Mouse (Mus musculus): ENCODE measurements around the gene Dlg2.

Dlg2 gene

DNA sequence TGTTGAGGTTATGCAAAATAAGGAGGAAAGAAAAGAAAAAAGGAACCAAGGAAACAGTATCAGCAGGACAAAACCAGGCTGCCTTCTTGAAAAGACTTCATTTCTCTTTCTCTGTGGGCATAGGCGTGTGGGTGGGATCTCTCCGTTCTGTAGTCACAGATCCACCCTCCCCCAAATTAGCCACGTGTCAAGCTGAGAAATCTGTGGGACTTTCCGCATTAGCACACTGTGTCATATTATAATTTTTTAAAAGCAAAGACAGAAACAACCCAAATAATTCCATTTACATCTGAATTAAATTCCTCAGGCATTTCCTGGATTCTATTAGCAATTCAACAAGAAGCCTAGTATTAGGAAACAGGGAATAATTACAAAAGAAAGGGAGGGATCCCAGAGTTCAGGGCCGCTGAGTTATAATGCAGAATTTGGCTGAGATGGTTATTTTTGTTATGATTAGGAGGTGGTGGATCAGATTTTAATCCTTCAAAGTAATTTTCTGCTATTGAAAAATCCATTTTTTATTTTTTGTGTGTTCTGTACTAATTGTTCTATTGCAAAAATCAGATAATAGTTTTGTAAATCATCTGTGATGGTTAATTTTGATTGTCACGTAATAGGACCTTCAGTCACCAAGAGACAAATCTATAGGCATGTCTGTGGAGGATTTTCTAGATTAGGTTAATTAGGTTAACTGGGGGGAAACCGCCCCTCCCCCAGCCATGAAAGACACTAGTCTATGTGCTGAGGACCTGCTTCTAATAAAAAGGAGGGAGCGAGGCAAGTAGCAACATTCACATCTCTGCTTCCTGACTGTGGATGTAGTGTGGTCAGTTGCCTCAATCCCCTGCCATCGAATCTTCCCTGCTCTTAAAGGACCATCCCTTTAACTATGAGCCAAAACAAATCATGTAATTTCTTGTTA, 63.3 kb downstream of the Dlg2 start:
- no peak for DNase-seq (ENCODE audit: low read depth, low spot score)

DNA sequence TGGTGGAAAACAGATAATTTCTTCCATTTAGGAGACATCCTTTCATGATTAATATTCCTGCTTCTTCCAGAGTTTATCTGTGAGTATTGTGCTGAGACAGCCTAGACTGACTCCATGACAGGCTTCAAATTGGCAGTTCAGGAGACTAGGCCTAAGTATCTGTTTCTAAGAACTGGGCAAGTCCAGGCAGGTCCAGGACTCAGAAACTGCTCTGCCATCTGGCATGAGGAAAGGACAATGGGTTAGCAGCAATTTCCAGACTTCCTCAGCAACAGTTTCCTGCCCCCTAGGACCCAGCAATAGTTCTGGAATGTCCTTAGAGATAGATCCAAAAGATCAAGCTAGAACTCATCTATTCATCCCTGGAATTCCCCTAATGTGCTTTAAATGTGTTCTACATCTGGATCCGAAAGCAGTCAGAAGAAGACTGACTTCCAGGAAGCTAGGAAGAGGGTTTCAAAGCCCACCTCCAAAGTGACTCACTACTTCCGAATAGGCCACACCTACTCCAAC, 64.4 kb downstream of the Dlg2 start:
- no peak for DNase-seq (ENCODE audit: low read depth, low spot score)

DNA sequence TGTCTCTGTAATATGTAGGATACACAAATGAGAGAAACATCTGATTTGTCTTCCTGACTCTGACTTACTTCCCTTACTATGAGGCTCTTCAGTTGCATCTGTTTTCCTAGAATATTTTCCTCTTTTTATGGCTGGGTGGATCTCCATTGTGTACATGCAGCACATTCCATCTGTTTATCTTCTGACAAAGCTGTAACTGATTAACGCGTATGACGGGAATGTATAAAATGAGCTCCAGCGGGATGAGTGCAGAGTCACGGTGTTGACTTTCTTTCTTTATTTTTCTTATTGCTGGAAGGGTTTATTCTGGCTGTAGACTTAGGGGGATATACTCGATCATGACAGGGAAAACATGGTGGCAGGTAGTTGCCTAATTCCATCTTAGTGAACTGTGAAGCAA, 76.9 kb downstream of the Dlg2 start:
- no peak for DNase-seq (ENCODE audit: low read depth, low spot score)

DNA sequence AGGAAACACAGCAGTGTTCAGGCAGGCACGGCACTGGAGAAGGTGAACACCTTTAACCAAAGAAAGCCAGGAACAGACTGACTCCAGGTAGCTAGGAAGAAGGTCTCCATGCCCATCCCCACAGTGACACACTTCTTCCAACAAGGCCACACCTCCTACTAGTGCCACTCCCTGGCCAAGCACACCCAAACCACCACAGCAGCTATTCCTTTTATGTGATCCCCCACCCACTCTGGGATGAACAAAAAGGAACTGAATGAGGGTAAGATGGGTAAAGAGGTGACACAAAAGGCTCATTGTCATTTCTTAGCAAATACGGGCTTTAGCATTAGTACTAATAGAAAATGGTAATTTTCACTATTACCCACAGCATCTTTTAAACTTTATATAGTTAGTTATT, 77.9 kb downstream of the Dlg2 start:
- no peak for DNase-seq (ENCODE audit: low read depth, low spot score)

DNA sequence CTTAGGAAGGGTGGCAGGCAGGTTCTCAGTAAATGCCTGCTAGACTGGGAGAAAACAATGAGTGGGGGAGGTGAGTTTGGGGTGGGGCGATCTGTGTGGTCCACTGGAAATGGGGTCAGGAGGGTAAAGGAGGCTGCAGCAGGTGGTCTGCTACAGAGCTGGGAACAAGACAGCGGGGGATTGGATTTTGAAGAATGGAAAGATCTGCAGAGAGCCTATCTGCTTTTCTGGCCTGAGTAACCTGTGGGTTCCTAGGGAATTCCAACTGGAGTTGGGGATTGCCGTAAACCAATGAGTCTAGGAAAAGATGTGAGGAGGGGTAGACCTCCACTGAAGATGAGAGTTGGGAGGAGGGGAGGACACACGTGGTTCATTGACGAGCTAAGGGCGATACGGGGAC, 92.7 kb downstream of the Dlg2 start:
- DNase-seq (ENCODE audit: low read depth, low spot score): no peak

DNA sequence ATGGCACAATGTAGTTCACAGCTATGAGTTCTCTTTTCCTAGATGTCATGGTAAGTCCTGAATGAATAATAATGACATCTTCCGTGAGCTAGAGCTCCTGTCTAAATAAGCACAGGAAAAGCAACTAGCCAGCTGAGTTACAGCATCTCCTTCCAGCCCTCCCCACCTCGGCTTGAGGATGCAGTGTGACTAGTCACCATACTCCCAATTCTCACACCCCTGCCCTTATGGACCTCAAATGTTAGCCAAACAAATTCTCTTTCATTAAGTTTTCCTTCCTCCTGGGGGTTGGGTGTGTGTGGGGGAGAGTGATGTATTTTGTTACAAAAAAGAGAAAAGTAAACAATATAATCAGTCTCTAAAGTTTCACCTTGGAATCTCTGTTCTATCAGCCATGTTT, 111.3 kb downstream of the Dlg2 start:
- no peak for DNase-seq (ENCODE audit: low read depth, low spot score)

DNA sequence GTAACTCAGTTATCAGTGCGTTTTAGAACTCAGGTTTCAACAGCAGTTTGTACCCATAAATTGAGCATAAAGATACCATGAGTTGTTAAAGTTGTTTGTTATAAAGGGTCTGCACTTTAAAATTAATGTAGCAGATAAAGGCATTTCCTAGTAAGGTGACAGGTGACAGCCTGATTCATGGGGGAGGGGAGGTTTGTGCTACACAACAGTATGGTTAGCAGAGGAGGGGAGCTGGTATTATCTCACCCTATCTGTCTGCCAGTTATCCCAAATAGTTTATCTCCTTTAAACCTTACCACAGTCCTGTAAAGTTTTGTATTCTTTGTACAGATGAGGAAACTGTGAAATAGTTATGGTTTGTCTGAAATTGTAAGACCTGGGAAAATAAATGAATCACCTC, 111.8 kb downstream of the Dlg2 start:
- no peak for DNase-seq (ENCODE audit: low read depth, low spot score)

DNA sequence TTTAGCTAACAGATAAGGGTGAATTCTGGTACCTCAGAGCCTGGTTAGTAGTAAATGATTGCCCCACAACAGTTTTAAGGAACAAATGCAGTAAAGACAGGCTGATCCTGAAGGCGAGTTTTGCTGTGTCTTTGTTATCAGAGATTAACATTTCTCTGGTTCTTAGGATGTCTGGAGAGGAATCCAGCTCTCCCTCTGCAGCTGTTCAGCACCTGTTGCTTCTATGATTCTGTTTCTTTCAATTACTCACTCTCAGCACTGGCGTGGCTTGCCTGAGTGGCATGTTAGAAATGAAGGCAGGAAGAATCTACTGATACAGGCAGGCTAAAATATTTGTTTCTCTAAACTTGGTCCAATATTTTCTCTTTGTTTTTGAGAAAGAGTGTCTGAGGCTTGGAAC, 133.3 kb downstream of the Dlg2 start:
- DNase-seq (ENCODE audit: low read depth, low spot score): no peak

DNA sequence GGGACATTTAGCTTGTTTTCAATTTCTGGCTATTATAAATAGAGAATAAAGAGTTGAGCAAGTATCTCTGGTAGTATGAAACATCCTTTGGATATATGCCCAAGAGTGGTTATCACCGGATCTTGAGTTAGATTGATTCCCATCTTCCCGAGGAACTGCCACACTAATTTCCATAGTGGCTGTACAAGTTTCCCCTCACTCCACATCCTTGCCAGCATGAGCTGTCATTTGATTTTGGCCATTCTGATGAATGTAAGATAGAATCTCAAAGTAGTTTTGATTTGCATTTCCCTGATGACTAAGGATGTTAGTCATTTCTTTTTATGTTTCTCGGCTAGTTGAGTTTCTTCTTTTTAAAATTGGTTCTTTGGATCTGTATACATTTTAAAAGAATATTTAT, 154.1 kb downstream of the Dlg2 start:
- DNase-seq (ENCODE audit: low read depth, low spot score): no peak

DNA sequence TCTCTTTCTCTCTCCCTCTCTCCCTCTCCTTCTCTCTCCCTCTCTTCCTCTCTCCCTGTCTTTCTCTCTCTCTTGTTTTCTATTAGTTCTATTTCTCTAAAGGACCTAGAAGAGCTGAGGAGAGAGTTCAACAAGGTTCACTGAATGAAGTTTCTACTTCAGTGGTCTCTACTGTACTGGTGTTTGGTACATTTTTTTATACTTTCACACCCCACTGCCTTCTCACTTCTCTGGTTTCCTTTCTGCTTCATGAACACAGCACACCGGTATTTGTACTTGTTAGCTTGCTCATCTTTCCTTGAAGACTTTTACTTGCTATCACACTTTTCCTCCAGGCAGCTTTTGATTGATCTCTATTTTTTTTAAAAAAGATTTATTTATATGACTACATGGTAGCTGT, 173.0 kb downstream of the Dlg2 start:
- no peak for DNase-seq (ENCODE audit: low read depth, low spot score)

DNA sequence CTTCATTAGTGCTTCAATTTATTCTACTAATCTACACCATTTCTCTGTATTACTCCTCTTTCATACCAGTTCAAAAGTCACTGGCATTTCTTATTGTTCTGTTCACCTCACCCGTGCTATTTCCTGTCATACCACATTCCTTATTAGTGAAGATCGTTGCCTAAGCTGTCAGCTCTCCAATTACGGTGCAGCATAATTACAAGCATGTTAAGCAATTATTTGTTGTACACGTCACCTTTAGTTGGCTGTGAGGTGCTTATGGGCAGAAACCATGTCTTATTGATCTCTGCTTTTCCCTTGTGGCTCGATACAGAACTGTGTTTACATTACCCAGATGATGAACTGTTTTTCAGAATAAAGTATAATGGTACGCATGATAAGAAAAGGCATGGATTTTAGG, 174.7 kb downstream of the Dlg2 start:
- DNase-seq (ENCODE audit: low read depth, low spot score): no peak

DNA sequence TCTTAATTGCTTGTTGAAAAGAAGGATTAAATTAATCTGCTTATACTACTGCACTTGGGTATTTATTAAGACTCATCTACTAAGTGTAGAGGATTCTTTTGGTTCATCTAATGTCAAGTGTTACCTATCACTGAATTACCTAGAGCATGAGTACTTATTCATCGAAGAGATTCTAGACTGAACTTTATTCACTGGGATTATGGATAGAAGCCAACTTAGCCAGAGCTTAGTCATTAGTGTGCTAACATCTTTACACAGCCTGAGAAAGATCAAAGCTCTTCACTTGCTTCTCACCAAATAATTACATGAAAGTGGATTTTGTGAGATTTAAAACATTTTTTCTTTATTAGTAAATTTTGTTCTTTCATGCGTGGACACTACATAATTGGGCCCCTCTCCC, 175.1 kb downstream of the Dlg2 start:
- DNase-seq (ENCODE audit: low read depth, low spot score): no peak

DNA sequence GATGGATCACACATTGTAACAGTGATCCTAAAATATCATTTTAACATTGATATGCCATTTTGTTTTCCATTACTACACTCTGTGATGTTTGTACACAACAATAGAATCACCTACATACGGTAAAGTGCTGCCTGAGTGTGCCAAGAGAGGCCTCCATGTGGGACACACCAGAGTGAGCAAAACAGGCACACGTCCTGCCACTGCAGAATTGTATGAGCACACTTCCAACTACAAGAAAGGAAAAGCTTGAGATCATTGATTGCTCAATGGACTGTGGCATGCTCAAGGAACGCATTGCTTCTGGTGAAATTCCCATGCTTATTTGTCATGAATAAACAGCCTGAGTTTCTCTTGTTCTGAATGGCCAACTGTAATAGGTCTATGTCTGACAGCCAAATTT, 182.1 kb downstream of the Dlg2 start:
- DNase-seq (ENCODE audit: low read depth, low spot score): no peak

DNA sequence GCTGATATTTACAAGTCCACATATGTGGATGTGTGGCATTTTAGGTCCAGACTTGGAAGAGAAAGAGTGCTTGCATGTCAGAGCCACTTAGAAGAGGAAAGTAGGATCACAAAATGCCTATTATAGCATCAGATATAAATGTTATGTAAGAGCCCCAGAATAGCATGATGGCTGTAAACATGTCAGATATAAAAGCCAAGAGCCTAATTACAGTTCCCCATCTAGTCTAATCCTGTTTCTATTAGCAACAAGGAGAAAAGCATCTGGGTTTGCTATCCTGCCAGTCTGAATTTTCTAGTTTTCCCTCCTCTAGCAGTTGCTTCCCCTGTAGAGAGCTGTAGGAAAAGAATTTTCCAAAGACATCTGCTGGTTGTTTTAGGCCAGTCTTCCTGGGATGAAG, 217.6 kb downstream of the Dlg2 start:
- peak; percentile 29 for DNase-seq (ENCODE audit: low read depth, low spot score)

DNA sequence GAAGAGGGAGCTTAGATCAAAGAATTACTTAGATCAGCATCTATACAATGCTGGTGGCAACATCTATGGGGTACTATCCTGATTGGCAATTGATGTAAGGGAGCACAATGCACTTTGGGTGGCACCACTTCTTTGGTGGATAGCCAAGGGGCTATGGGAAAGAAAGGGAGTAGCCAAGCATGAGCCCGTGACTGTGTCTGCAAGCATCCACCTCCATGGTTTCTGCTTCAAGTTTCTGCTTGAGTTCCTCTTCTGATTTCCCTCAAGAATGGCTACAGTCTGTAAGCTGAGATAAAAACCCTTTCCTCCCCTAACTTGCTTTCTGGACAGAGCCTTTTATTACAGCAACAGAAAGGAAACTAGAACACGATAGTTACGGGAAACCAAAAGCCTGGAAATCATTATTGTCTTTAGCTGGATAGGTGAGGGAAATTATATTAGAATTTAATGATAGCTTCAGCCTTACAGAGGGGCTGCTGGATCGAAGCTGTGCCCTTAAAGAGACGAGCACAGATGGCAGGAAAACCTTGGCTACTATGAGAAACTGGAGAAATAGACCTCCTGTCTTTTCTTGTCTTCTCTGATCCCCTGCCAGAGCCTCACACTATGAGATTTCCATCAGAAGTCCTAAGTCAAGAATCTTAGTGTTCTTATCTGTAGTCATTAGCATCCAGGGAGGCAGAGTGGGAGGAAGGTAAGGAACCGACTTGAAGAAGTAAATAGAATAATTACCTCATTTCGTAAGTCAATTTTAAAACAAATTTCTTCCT, 219.9 kb downstream of the Dlg2 start:
- DNase-seq (ENCODE audit: low read depth, low spot score): no peak

DNA sequence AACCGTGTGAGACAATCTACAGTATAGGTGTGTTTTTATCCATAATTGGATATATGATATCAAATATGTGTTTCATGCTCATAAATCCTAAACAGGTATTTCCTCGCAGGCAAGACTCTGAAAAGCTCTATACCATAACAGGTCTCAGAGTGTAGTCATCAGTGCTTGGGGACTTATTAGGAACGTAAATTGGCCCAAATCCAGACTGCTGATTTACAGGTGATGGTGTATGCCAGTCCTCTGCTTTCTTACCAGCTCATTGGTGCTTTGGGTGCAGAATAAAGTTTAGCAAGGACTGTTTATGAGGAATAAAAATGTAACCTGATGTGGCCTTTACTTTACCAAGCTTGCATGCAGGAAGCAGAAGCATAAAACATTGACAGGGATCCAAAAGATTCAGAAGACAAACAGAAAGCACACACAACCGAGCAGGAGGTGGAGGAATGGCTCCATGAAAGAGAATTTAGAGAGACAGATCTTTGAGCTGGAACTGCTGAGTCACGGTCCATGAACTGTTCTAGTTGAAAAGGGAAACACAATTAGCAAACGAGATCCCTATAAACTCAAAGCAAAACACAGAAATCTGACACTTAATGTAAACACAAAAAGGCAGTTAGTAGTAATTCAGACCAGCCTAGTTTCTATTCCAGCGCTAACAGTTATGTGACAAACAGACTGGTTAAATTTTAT, 226.8 kb downstream of the Dlg2 start:
- DNase-seq (ENCODE audit: low read depth, low spot score): no peak

DNA sequence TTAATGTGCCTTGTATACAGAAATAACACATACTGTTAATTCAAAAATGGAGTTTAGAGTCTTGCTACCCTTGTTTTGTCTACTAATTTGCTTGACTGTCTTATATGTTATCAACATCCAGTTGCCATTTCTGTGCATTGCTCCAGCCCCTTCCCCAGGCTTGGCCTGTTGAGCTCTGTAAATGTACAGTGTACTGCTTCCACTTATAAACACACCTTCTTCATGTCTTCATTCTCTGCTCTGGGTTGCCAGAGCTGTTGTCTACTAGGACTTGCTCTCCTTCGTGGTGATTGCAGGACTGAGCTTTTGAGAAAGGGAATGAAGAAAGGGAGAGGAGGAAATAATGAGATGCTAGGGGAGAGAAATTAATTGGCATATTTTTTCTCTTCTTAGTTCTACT, 227.5 kb downstream of the Dlg2 start:
- DNase-seq (ENCODE audit: low read depth, low spot score): no peak

DNA sequence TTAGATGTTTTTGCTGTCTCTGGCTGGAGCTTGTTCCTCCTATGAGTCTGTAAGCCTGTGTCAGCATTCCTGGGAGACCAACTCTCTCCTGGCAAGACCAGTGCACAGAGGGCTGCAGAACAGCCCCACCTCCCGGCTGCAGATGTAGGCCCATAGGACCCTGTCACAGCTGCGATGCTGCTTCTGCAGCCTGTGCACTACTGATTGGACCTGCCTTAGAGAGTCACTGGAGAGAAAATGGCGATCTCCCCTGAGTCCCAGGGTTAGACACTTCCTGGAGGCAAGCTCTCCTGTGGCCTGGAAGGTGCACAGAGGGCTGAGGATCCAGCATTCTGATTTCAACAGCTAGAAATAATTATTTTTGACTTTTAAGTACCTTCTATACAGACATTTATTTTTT, 257.6 kb downstream of the Dlg2 start:
- DNase-seq (ENCODE audit: low read depth, low spot score): no peak

DNA sequence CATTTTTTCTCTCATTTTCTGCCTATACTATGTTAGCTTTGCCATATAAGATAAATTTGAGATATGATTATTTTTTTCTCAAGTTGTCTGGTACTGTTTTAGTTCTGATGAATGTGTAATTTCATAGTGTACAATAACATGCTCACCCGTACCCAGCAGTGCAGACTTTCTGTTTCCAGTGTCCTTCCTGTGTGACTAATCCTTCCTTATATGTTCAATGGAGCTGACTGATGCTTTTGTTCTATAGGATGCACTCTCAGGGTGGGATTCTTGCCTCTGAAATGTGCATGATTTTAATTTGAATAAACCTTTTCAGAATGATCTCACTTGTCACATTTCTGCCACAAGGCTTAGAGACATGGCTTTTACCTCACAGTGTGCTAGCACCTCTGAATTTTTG, 259.9 kb downstream of the Dlg2 start:
- no peak for DNase-seq (ENCODE audit: low read depth, low spot score)

DNA sequence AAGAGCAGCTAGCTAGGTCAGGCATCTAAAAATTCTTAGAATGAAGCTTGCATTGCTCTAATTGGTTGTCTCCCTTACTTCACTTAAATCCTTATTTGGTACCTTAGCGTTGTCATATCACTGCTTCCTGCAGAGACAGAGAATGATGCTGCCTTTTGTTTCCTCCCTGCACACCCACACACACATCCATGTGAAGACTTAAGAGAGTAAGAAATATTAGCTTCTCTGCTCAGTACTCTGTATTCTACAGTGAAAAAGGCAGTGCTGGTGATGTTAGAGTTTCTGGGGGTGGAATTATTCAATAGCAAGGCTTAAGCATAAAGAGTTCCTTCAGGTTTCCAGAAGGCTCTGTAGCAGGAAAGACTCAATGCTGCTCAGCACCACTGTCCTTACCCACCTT, 272.2 kb downstream of the Dlg2 start:
- DNase-seq (ENCODE audit: low read depth, low spot score): no peak

DNA sequence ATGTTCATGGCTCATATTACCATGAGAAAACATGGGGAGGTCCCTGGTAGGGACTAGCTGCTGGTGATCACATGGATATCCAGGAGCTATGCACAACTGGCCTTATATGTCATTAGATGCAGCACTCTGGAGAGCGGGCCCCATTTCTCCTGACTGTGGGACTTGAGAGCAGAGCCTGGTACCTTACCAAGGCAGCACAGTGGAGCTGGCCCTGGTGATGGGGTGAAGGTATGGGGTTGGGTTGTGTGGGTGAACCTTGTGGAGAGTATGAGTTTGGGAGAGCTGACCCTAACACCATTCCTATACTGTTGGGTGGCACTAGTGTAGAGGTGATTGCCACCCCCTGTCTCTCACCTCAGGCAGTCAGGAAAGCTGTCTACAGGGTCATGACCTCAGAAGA, 311.5 kb downstream of the Dlg2 start:
- DNase-seq (ENCODE audit: low read depth, low spot score): no peak

DNA sequence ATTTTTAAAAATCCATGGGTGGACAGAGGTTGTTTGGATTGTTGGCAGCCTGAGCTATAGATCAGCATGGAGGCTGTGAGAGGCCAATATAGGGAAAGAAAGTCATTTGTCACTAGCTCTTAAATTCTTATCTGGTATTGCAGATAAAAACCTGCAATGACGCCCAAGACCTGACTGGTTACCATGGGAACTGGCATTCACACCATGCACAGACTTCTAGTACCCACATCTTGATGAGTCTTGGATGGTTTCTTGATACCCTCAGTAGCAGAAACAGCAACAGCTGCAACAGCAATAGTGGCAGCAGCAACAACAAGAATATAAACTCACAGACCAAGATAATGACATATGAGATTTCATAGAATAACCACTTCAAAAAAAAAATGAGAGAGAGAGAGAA, 315.1 kb downstream of the Dlg2 start:
- no peak for DNase-seq (ENCODE audit: low read depth, low spot score)
